Mouse (Mus musculus) c-Kit-positive CD71-positive TER-119-positive erythroid progenitor cells, embryonic 14.5 days (primary cell): ENCODE results near the gene Uqcc2.

Source experiments
- DNase-seq: peaks from one replicate; pipeline ENCODE4 v3.0.0-alpha.2; 2013; ENCODE audit warnings: low spot score

Uqcc2 gene

DNA sequence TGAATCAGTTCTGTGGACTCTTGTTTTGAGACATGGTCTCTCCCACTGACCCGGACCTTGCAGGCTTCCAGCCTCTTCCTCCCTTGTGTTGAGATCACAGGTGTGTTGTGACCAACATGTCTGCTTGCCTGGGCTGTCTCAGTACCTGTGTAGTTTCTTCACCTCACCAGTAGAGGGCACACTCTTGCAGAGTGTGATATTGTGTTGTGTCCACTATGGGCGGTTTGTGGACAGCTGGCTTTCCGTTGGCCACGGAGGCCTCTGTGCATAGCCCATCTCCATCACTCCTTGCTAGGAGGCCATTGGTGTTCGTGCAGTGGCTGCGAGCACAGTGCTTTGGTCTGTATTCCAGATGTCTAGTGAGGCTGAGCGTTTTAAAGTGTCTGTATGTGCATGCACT, 56.6 kb downstream of the Uqcc2 start:
- no peak for DNase-seq

DNA sequence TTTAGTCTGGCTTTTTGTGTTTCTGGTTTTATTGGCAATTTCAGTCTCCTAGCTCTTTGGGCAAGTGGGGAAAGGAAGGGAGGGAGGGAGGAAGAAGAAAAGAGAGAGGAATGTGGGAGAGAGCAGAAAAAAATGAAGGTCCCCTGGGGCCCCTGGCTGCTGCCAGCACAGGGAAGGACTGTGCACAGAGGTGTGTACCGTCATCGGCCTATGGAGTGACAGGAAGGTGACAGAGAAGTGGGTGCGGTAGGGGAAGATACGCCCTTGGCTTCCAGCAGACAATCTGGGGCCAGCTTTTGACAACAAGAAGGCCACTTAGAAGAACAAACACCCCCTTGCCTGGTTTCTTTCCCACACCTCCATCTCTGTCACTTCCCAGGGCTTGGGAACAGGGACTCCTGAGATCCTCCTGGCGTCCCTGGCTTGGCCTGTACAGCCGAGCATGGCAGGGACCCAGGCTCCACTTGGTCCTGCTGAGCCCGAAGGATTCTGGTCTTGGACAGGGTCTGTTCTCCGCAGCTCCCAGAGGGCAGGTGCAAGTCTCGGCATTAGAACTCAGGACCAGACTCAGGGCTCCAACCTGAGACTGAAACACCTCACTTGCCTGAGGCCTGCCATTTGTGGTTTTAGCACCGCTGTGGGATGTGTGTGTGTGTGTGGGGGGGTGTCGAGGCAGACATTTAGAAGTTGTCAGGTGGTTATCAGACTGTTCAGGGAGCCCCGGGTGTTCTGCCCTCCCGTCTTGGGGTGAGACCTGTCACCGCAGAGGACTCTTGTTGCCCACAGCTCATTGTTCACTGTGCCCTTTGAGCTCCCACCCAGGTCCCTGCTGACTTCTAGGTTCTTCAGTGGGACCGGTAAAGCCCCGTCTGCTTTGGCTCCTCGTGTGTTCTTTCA, 58.6 kb downstream of the Uqcc2 start:
- no peak for DNase-seq

DNA sequence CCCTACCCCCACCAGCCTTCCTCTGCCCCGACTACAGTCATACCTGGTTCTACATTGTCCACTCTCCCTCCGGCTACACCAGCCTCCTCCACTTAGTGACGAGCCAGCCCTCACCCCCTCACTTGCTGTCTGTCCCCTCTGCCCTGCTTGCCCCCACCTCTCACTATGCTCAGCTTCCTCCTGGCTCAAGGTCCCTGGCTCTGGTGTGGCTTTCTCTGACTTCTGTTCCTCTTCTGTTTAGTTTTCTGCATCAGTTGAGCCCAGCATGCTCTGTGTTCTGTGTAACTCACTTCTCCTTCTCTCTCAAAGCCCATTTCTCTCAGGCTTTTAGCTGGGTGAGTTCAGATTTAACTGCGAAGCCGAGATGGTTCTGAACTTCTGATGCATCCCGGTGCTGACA, 59.5 kb downstream of the Uqcc2 start:
- DNase-seq = no peak

DNA sequence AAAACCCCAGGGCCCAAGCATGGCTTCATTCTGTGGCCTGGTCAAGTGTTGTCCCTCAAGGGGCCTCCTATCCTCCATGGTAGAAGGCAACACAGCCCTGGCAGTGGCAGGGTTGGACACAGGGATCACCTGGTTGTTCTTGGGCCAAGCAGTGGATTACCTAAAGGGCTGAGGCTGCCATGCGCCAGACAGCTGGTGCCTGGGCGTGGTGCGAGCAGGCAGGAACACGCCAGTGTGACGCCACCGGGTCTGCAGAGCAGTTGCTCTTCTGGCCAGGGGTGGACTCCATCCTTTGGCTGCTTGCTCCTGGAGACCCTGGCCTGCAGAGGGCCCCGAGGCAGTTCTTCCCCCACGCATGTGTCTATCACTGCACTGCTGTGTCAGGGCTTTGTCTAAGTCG, 59.9 kb downstream of the Uqcc2 start:
- no peak for DNase-seq

DNA sequence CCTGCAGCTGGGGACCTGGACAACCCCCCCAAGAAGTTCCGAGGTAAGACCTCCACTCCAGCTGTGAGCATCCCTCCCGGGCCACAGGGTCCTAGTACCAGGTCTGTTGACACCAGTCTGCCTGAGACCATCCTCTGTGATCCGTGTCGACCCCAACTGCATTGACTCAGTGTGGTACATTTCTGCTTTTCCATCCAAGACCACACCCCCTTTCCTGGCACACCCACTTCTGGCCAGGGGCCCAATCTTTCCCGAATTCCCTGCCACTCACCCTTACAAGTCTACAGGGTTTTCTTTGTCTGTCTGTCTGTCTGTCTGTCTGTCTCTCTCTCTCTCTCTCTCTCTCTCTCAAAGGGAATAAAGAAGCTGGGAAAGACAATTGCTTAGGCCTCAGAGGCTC, 60.6 kb downstream of the Uqcc2 start:
- DNase-seq = no peak
